Mouse (Mus musculus) ovary, postnatal 36 days (tissue): Measurements from ENCODE around the gene Klf12.

Experiments
- DNase-seq: peaks from one replicate; pipeline ENCODE4 v3.0.0; 2022; ENCODE audit warnings: low spot score, mixed read lengths

The Klf12 gene

GRCm38 (mm10) chr14:100045431-100045830, 239.0 kb downstream of the Klf12 start:
- DNase-seq = no peak

- DNase-seq = no peak
These were observed 242.7 kb downstream of the Klf12 start for GRCm38 (mm10) chr14:100041823-100042222.

DNA sequence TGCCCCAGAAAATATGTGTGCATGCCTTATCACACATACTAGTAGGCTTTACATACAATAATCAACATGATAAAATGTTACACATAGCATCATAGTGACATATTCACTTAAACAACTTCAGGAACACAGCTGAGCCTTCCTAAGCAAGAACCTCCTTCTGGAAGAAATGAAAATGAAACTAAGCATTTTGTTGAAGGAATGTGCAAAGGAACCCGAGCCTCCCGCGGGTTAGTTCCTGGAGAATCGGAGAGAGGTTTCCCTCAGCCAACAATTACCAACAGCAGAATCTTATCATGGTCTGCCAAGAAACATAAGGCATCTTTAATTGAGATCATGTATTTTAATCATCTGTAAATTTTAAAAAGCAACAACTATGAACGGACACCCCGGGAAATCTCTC, 257.8 kb downstream of the Klf12 start:
- DNase-seq = no peak

GRCm38 (mm10) chr14:100017219-100017618, 267.3 kb downstream of the Klf12 start:
- DNase-seq = no peak

GRCm38 (mm10) chr14:100010525-100010924, 274.0 kb downstream of the Klf12 start:
- no peak for DNase-seq

DNA sequence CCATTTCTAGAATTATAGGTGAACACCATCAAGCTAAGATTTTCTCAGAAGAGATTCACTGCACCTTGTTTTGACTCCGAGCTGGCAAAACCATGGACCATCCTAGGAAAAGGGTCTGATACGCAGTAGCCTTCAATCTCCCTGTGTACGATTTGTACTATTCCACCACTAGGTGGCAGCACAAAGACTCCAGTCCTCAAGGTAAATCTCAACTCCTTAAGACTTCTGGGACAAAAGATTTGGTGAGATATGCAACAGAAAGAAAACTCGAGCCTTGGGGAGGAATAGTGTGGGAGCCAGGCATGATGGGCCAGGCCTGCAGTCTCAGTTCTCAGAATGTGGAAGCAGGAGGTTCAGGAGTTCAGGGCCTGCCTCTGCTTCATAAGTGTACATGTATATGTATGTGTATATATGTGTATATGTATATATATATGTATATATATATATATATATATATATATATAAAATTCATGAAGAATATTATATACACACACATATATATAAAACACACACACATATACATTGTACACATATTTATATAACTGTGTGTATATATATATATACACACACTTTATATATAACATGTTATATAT, 274.6 kb downstream of the Klf12 start:
- DNase-seq = no peak

DNA sequence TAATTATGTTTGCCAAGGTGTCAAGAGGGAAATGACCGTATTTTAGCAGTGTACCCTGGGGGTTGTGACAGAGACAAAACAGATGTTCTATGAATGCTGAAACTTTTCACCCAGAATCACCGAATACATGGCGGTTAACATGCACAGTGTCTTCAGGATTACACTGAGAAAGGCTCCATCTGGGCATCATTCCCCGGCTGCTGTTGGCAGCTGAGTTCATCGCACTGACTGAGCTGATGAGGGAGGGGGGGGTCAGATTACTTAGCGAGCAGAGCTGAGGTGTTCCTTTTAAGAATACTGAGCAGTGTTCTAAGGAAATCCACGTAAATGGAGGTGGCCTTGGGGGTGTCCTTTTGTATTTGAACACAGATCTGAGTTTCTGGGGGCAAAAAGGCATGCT, 301.0 kb downstream of the Klf12 start:
- DNase-seq = no peak

- no peak for DNase-seq
These were observed 303.3 kb downstream of the Klf12 start for GRCm38 (mm10) chr14:99981209-99981608.

GRCm38 (mm10) chr14:99967920-99968319, 316.6 kb downstream of the Klf12 start:
- no peak for DNase-seq

GRCm38 (mm10) chr14:99960500-99961229, 323.8 kb downstream of the Klf12 start:
- DNase-seq = no peak

DNA sequence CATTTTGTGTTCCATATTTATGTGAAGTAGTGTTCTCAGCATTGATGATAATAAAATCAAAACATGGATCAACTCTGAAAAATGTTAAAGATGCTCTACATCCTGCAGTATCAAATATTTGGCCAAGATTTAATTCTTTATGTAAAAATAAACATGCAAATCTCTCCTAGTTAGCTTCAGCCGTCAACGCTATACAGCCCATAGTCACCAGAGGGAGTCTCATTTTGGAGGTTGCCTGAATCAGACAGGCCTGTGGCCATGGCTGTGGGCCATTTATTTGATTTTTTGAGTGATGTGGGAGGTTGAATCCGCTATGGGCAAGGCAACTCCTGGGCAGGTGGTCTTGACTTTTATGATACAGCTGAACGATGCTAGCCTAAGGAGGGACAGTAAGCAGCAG, 329.3 kb downstream of the Klf12 start:
- no peak for DNase-seq

- DNase-seq = no peak
These were observed 340.0 kb downstream of the Klf12 start for GRCm38 (mm10) chr14:99944221-99945108.

DNA sequence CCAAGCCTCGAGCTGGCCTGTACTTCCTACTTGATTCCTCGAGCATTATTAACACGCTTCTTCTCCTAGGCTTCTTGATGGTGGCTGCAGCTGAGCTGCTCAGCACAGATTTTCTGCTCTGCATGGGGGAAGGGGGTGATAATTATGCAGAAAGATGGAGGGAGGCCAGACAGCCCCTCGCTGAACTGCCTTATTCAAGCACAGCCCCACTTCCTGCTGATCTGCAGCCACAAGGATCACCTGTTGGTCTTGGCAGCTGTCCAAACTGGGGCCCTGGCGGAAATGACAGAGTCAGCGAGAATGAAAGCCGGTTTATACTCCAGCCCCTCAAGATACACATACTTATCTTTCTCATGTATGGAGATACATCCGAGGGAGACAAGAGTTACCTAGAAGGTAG, 341.3 kb downstream of the Klf12 start:
- DNase-seq = peak; percentile 15

GRCm38 (mm10) chr14:99933456-99933855, 351.0 kb downstream of the Klf12 start:
- DNase-seq = no peak

- DNase-seq = peak; percentile 57
These were observed 352.6 kb downstream of the Klf12 start for GRCm38 (mm10) chr14:99931879-99932278.

DNA sequence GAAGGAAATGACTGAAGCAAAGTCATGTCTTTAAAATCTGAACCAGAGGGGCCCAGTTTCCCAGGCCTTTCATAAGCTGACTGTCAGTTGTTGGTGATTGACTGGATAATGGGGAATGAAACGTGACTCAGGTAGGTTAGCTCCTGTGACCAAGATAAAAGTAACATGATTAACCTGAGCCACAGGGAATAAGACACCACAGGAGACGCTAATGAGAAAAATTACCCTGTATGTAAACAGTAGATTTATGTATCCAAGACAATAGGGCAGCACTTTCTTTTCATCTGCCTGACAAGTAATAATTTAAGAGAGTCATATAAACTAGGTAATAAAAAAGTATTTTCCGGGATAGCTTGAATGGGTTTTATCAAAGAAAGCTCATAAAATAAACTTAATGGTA, 372.6 kb downstream of the Klf12 start:
- DNase-seq = no peak

- no peak for DNase-seq
These were observed 373.6 kb downstream of the Klf12 start for GRCm38 (mm10) chr14:99910876-99911275.

DNA sequence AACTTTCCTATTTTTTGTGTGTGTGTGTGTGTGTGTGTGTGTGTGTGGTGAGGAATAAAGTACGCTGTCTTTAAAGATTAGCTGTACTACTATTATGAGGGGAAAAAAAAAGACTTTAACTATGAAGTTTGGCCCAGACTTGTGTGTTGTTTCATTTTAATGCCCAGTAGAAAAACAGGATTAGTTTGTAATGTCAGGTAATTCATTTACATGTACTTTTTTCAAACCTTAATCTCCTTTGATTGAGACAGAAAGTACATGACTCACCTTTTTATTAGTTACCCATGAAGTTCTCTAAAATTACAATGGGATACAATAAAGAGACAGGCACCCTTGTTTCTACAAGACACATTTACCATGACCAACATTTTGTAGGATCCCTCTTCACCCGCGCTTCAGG, 383.6 kb downstream of the Klf12 start:
- DNase-seq = no peak

- no peak for DNase-seq
These were observed 385.6 kb downstream of the Klf12 start for GRCm38 (mm10) chr14:99898861-99899260.

DNA sequence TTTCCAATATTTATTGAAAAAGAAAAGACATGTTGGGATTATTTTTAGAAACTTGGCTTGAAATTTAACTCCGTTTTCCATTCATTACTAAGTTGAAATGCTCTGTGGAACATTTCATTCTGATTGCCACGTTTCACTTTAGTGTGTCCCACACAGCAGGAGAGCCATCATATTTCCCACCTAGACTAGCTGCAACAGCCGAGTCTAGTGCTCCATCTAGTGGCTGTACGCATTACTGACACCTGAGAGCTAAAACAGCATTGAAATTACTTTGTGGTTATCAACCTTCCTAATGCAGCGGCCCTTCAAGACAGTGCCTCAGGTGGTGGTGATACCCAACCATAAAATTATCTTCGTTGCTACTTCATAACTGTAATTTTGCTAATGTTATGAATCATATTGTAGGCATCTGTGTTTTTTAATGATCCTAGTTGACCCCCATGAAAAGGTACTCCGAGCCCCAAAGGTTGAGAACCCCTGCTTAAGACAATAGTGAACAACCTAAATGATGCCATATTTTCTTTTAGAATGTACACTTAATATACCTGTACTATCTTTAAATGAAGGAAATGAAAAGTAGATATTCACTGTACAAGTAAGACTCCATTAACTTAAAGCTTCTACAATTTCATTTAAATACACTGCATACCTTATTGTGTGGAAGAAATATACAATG, 389.6 kb downstream of the Klf12 start:
- DNase-seq = peak; percentile 37

DNA sequence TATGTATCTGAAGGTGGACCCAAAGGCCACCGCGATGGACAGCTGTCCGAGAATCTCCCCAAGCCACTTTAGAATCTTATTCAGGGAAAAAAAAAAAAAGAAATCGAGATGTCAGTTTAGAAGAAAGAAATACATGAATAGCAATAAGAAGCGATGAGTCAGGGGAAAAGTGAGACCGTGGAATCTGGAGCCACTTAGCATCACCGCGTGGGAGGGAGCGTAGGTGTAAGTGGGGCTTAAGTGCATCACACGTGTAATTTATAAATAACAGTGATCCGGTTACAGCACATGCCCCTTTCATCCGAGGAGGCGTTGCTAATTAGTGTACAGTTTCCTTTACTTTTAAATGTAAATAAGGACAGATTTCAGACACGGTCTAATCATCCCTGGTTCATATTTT, 390.4 kb downstream of the Klf12 start:
- DNase-seq = no peak

DNA sequence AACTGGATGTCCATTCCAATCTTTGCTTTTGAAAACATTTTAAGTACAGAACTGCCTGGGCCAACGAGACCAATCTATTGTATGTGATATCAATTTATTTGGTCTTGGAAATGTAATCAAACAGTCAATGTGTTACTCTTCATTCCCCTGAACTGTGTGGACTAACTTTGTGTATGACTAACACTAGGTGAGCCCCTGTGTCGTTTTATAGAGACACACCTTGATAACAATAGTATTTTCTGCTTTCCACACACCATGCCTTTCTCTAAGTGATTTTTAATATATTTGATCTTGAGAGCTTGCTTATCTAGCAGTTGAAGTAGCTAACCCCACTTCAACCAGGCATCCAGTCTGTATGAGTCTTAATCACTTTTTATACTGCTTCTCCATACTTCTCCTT, 398.0 kb downstream of the Klf12 start:
- DNase-seq = no peak
